In the genomic region with DNA sequence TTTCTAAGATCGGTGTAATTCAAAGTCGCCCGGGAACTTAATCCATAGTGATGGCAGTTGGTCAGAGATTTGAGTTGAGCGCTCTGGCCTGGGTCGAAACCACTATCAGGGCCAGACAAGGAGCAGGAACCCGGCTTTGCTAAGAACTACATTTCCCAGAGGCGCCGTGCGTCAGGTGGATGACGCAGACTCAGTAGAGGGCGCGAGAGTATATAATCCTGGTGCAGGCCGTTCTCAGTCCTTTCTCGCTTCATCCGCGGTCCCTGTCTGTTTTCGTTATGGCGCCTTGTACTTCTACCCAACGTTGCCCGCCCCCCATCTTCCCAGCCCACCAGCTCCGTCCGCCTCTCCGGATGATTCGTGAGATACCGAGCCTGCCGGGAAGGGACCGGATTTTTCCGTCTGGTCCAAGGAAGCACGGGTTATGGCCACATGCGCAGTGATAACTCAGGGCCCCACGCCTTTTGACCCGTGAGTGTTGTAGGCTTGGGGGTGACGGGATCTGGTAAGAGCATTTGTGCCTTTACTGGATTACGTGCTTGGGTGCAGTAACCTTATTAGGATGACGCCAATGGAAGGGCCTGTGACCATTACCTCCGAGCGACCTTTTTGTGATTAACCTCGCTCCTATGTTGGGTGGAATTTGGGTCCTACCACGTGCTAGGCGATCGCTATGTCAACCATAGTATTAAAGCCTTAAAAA, we compare ENCODE assay signal across 7 mouse cellular contexts. TPM values are rescaled to one million over a fixed set of nuclear protein-coding genes. Genes with fewer than 3 reads are reported as not detected.
DNase-seq lines count a peak whose midpoint lies in the region; ATAC-seq lines count a peak whose summit lies in the region.

No protein-coding gene starts in this region.

- peaks cover 8% of the 10 kb centered on the region for H3K36me3 ChIP-seq in embryonic facial prominence, embryonic 11.5 days (replicated peaks; ENCODE audit: control insufficient read depth, insufficient read depth, low read depth, low read length)
- H3K36me3 ChIP-seq in limb, embryonic 11.5 days (ENCODE audit: control insufficient read depth, insufficient read depth, low read length) = peaks cover 16% of the 10 kb centered on the region
- peaks cover 36% of the 10 kb centered on the region for H3K36me3 ChIP-seq in midbrain, embryonic 14.5 days (ENCODE audit: control insufficient read depth, insufficient read depth, low read length)

- no peaks in the 10 kb centered on the region for H3K27me3 ChIP-seq in embryonic facial prominence, embryonic 11.5 days (ENCODE audit: control insufficient read depth, insufficient read depth, low read length)
- no peaks in the 10 kb centered on the region for H3K27me3 ChIP-seq in limb, embryonic 11.5 days (ENCODE audit: control insufficient read depth, insufficient read depth, low read length)
- H3K27me3 ChIP-seq in midbrain, embryonic 14.5 days (ENCODE audit: control insufficient read depth, insufficient read depth, low read length) = no peaks in the 10 kb centered on the region

- H3K27ac ChIP-seq in embryonic facial prominence, embryonic 11.5 days (replicated peaks; ENCODE audit: low read depth, low read length) = peak overlapping the region; percentile 69
- peak overlapping the region; percentile 63 for H3K27ac ChIP-seq in limb, embryonic 11.5 days (replicated peaks; ENCODE audit: low read depth, low read length)
- peak overlapping the region; percentile 92 for H3K27ac ChIP-seq in midbrain, embryonic 14.5 days (replicated peaks; ENCODE audit: low read depth, low read length)

- H3K4me1 ChIP-seq in embryonic facial prominence, embryonic 11.5 days (ENCODE audit: control insufficient read depth, insufficient read depth, low read length) = no peaks in the 10 kb centered on the region; the same call in 1 of the 2 replicates
- H3K4me1 ChIP-seq in limb, embryonic 11.5 days (ENCODE audit: control insufficient read depth, insufficient read depth, low read length) = peaks cover 3% of the 10 kb centered on the region; the same call in 1 of the 2 replicates
- H3K4me1 ChIP-seq in midbrain, embryonic 14.5 days (ENCODE audit: control insufficient read depth, insufficient read depth, low read length) = peaks cover 11% of the 10 kb centered on the region

- peak; percentile 94 for DNase-seq in adrenal gland, postnatal 14 days
- peak; percentile 96 for DNase-seq in embryonic facial prominence, embryonic 11.5 days (ENCODE audit: low spot score)
- DNase-seq in heart, adult 11 months = peak; percentile 99
- DNase-seq in kidney, adult 18-20 months = peak; percentile 91
- DNase-seq in limb, embryonic 11.5 days (ENCODE audit: low spot score) = peak; percentile 91
- peak; percentile 97 for DNase-seq in midbrain, embryonic 14.5 days
- DNase-seq in spleen, adult 18-20 months = peak; percentile 80

- peak; percentile 90 for ATAC-seq in embryonic facial prominence, embryonic 11.5 days (replicated peaks; ENCODE audit: insufficient number of reproducible peaks, low FRiP score, low TSS enrichment, low read depth)
- ATAC-seq in limb, embryonic 11.5 days (ENCODE audit: insufficient number of reproducible peaks, low FRiP score, low TSS enrichment, low read depth) = peak; percentile 89
- peak; percentile 92 for ATAC-seq in midbrain, embryonic 14.5 days (ENCODE audit: low FRiP score, low TSS enrichment)

- H3K9me3 ChIP-seq in embryonic facial prominence, embryonic 11.5 days (replicated peaks; ENCODE audit: control insufficient read depth, low read length) = no peaks in the 10 kb centered on the region
- no peaks in the 10 kb centered on the region for H3K9me3 ChIP-seq in limb, embryonic 11.5 days (ENCODE audit: control insufficient read depth, low read length)
- H3K9me3 ChIP-seq in midbrain, embryonic 14.5 days (ENCODE audit: control insufficient read depth, low read length) = no peaks in the 10 kb centered on the region

- WGBS in embryonic facial prominence, embryonic 11.5 days = 2% methylated on average over 41 of the region's 41 CpGs
- under 1% methylated on average over 41 of the region's 41 CpGs for WGBS in limb, embryonic 11.5 days
- WGBS in midbrain, embryonic 14.5 days = under 1% methylated on average over 41 of the region's 41 CpGs

- H3K4me2 ChIP-seq in embryonic facial prominence, embryonic 11.5 days (ENCODE audit: low read depth, low read length) = peak overlapping the region; percentile 75
- H3K4me2 ChIP-seq in limb, embryonic 11.5 days (ENCODE audit: low read depth, severe bottlenecking) = peak overlapping the region; percentile 88
- peak overlapping the region; percentile 54 for H3K4me2 ChIP-seq in midbrain, embryonic 14.5 days (ENCODE audit: low read length)

- peak overlapping the region; percentile 86 for H3K9ac ChIP-seq in embryonic facial prominence, embryonic 11.5 days (replicated peaks; ENCODE audit: low read length)
- H3K9ac ChIP-seq in limb, embryonic 11.5 days (ENCODE audit: low read length) = peak overlapping the region; percentile 88
- H3K9ac ChIP-seq in midbrain, embryonic 14.5 days (replicated peaks; ENCODE audit: low read length) = peak overlapping the region; percentile 93

- H3K4me3 ChIP-seq in embryonic facial prominence, embryonic 11.5 days (ENCODE audit: low read depth, low read length) = peak overlapping the region; percentile 80
- H3K4me3 ChIP-seq in limb, embryonic 11.5 days (ENCODE audit: low read depth, low read length) = peak overlapping the region; percentile 75
- peak overlapping the region; percentile 61 for H3K4me3 ChIP-seq in midbrain, embryonic 14.5 days (replicated peaks; ENCODE audit: low read depth, low read length)

RNA-seq across cellular contexts. Expression of gene Rab42, which starts 5.4 kb away (rescaled TPM):
- total RNA-seq in adrenal gland, postnatal 14 days (2021) = 0.93 and 3.5 TPM in 2 replicates
- 0.67 and 2.2 TPM in 2 replicates for polyA plus RNA-seq in embryonic facial prominence, embryonic 11.5 days (2014; fragmentation: Nextera tagmentation; extraction: Ambion mirVana)
- 0.61 and 0.95 TPM in 2 replicates for polyA plus RNA-seq in limb, embryonic 11.5 days (2014; fragmentation: Nextera tagmentation; extraction: Ambion mirVana)
- polyA plus RNA-seq in midbrain, embryonic 14.5 days (2014; fragmentation: Nextera tagmentation; extraction: Ambion mirVana) = 1.3 TPM in 2 replicates

RNA-seq across cellular contexts. Expression of gene Trnau1ap, which starts 20.8 kb away (rescaled TPM):
- 33.2 and 35.3 TPM in 2 replicates for total RNA-seq in adrenal gland, postnatal 14 days (2021)
- polyA plus RNA-seq in embryonic facial prominence, embryonic 11.5 days (2014; fragmentation: Nextera tagmentation; extraction: Ambion mirVana) = 76.6 and 79.7 TPM in 2 replicates
- 81.3 and 83.6 TPM in 2 replicates for polyA plus RNA-seq in limb, embryonic 11.5 days (2014; fragmentation: Nextera tagmentation; extraction: Ambion mirVana)
- polyA plus RNA-seq in midbrain, embryonic 14.5 days (2014; fragmentation: Nextera tagmentation; extraction: Ambion mirVana) = 82.2 and 84.0 TPM in 2 replicates

RNA-seq across cellular contexts. Expression of gene Taf12, which starts 34.4 kb away (rescaled TPM):
- 27.3 and 31.3 TPM in 2 replicates for total RNA-seq in adrenal gland, postnatal 14 days (2021)
- 60.5 and 64.6 TPM in 2 replicates for polyA plus RNA-seq in embryonic facial prominence, embryonic 11.5 days (2014; fragmentation: Nextera tagmentation; extraction: Ambion mirVana)
- 64.4 and 66.7 TPM in 2 replicates for polyA plus RNA-seq in limb, embryonic 11.5 days (2014; fragmentation: Nextera tagmentation; extraction: Ambion mirVana)
- 45.7 and 50.6 TPM in 2 replicates for polyA plus RNA-seq in midbrain, embryonic 14.5 days (2014; fragmentation: Nextera tagmentation; extraction: Ambion mirVana)

RNA-seq across cellular contexts. Expression of gene Rcc1, which starts 44.8 kb away (rescaled TPM):
- total RNA-seq in adrenal gland, postnatal 14 days (2021) = 20.6 and 24.9 TPM in 2 replicates
- 60.6 and 61.5 TPM in 2 replicates for polyA plus RNA-seq in embryonic facial prominence, embryonic 11.5 days (2014; fragmentation: Nextera tagmentation; extraction: Ambion mirVana)
- 81.0 and 82.2 TPM in 2 replicates for polyA plus RNA-seq in limb, embryonic 11.5 days (2014; fragmentation: Nextera tagmentation; extraction: Ambion mirVana)
- 26.4 and 28.6 TPM in 2 replicates for polyA plus RNA-seq in midbrain, embryonic 14.5 days (2014; fragmentation: Nextera tagmentation; extraction: Ambion mirVana)

RNA-seq across cellular contexts. Expression of gene Gmeb1, which starts 47.2 kb away (rescaled TPM):
- total RNA-seq in adrenal gland, postnatal 14 days (2021) = 16.2 and 17.3 TPM in 2 replicates
- 34.9 and 35.4 TPM in 2 replicates for polyA plus RNA-seq in embryonic facial prominence, embryonic 11.5 days (2014; fragmentation: Nextera tagmentation; extraction: Ambion mirVana)
- 43.9 and 48.3 TPM in 2 replicates for polyA plus RNA-seq in limb, embryonic 11.5 days (2014; fragmentation: Nextera tagmentation; extraction: Ambion mirVana)
- 31.6 and 46.5 TPM in 2 replicates for polyA plus RNA-seq in midbrain, embryonic 14.5 days (2014; fragmentation: Nextera tagmentation; extraction: Ambion mirVana)

Comparison
In these comparisons a context has a peak if more than half of its experiments do, and no peak if none do; other contexts are left out.
1. Peak in every context shown above with its lines: DNase-seq, ATAC-seq, H3K4me3 ChIP-seq and H3K27ac ChIP-seq.